Mouse (Mus musculus) liver, embryonic 14.5 days (tissue): ENCODE measurements around the gene Zbtb5. TPM values are rescaled to one million over a fixed set of nuclear protein-coding genes. Genes with fewer than 3 reads are reported as not detected.

Experiments
- ATAC-seq: fragments of 200-750 bp; cut with Nextera tagmentation; 2 replicates; pipeline ENCODE4 v1.8.0; 2017; ENCODE audit warnings: moderate number of reproducible peaks, mild to moderate bottlenecking, moderate library complexity; ENCODE audit not compliant: insufficient read depth
- DNase-seq, 3 experiments: peaks; one replicate each; pipeline ENCODE4 v3.0.0-alpha.2; 2012 to 2013; ENCODE audit warnings: low read depth in 3 of 3, low spot score in 3 of 3
- H3K27ac ChIP-seq: fragments of 300-500 bp; sonication (generic); 2 replicates; pipeline ENCODE4 v1.5.1; 2014; ENCODE audit warnings: moderate library complexity, mild to moderate bottlenecking, control low read depth, inconsistent platforms
- H3K27me3 ChIP-seq: fragments of 300-500 bp; sonication (generic); 2 replicates; pipeline ENCODE4 v1.6.1; 2014; ENCODE audit warnings: mild to moderate bottlenecking, low read length, moderate library complexity; ENCODE audit not compliant: control insufficient read depth, insufficient read depth
- H3K36me3 ChIP-seq: fragments of 300-500 bp; sonication (generic); replicated peaks from 2 replicates; pipeline ENCODE4 v1.6.1; 2014; ENCODE audit warnings: low read depth; ENCODE audit not compliant: control insufficient read depth, insufficient read depth
- H3K4me1 ChIP-seq, 2 experiments: fragments of 200-500 bp in 1 of 2; fragments of 300-500 bp in 1 of 2; sonication (generic) in 1 of 2; replicated peaks; 2 replicates each; pipeline ENCODE4 v1.6.1; 2012 to 2014; ENCODE audit warnings: antibody characterized with exemption in 1 of 2, inconsistent platforms in 1 of 2, low read length in 1 of 2; ENCODE audit not compliant: control insufficient read depth in 2 of 2, insufficient read depth in 2 of 2
- H3K4me2 ChIP-seq: fragments of 300-500 bp; sonication (generic); 2 replicates; pipeline ENCODE4 v1.6.1; 2014; ENCODE audit warnings: low read depth, mild to moderate bottlenecking, control low read depth, moderate library complexity
- H3K4me3 ChIP-seq, 2 experiments: fragments of 200-500 bp in 1 of 2; fragments of 300-500 bp in 1 of 2; sonication (generic) in 1 of 2; 2 replicates each; pipeline ENCODE4 v1.5.1; 2012 to 2014; ENCODE audit warnings: low read depth in 2 of 2, low read length in 2 of 2, mild to moderate bottlenecking in 2 of 2, control low read depth in 1 of 2, inconsistent platforms in 1 of 2, moderate library complexity in 1 of 2; ENCODE audit not compliant: insufficient read depth in 1 of 2
- H3K9ac ChIP-seq: fragments of 300-500 bp; sonication (generic); replicated peaks from 2 replicates; pipeline ENCODE4 v1.6.1; 2014; ENCODE audit warnings: mild to moderate bottlenecking, control low read depth, moderate library complexity
- H3K9me3 ChIP-seq: fragments of 300-500 bp; sonication (generic); 2 replicates; pipeline ENCODE4 v1.6.1; 2016; ENCODE audit warnings: low read length, mixed read lengths; ENCODE audit not compliant: control insufficient read depth
- CTCF ChIP-seq: IDR thresholded peaks from 2 replicates; pipeline ENCODE4 v1.5.1; 2016; ENCODE audit warnings: antibody characterized with exemption, low read depth, control low read depth
- EP300 ChIP-seq: IDR thresholded peaks from 2 replicates; pipeline ENCODE4 v1.6.1; 2016; ENCODE audit warnings: antibody characterized with exemption, low read depth
- WGBS: fragments of 180-500 bp; shearing (Covaris S2); extraction: QIAGEN DNeasy Blood & Tissue Kit; methylation state at CpG from one replicate; pipeline ENCODE4 v1.1.7; 2014; ENCODE audit not compliant: insufficient replicate concordance; 5-methylcytosine and 5-hydroxymethylcytosine counted together
- polyA plus RNA-seq, 2 experiments: library from polyadenylated mRNA; depleted of rRNA in 1 of 2; stranded (reverse) in 1 of 2; unstranded in 1 of 2; fragments of >200 nt; fragmentation: Nextera tagmentation in 1 of 2; extraction: Ambion mirVana in 1 of 2; gene quantifications; 2 replicates each; pipeline versions ENCODE4 v1.2.1 to v1.2.3; 2012 to 2014

The Zbtb5 gene
- polyA plus RNA-seq, 2 experiments, result 3.5 to 4.5 TPM

DNA sequence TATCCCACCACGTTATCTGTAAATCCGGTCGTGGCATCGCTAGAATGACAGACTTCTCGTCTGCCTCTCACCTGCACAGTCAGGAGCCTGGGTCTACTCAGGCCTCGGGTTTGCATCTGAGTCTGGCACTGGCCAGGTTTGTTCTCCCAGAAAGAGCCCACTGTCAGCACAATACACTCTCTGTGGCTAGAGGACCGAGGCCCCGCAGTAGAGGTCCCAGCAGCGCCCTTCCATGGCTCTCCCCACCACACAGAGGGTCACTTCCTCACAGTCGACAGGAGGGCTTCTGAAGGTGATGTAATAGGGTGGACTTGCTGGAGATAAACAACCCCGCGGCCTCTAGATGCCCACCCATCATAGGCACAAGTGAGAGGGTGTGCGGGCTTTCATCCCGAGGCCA is 38.3 kb downstream of the Zbtb5 start:
- 35% methylated on average over 14 of the region's 14 CpGs for WGBS

DNA sequence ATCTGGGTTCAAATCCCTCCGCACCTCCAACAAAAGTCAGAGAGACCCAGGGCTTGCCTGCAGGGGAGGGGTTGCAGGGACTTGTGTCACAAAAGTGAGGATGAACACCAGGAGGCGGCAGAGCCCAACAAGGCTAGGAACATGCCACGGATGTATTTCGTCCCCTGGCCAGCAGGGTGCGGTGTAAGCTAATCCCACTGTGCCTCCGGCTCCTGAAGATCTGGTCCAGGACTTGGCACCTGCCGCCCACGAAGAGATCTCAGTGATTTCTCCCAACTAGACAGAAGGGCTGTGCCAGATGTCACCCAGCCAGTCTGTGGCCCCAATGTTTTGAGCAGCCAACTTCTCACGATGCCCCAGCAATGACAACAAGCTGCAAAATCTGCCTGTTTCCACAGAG is 38.8 kb downstream of the Zbtb5 start:
- ATAC-seq (peak; percentile 73), DNase-seq (peak; percentile 66 to 73 (median 71))
- Histone ChIP-seq H3K4me3 (no peak overlapping the region), H3K9me3 (no peaks in the 10 kb centered on the region; the same call in 1 of the 2 replicates), H3K27ac (no peak overlapping the region), H3K4me2 (peak overlapping the region; percentile 40), H3K36me3 (no peaks in the 10 kb centered on the region), H3K27me3 (no peaks in the 10 kb centered on the region), H3K9ac (no peak overlapping the region), H3K4me1 (peaks cover 0 to 4% of the 10 kb centered on the region in 2 experiments; a peak in 3 of 4 replicates)
- no peak for TF ChIP-seq EP300
- TF ChIP-seq CTCF, result peak; percentile 99
- WGBS, result 9% methylated on average over 9 of the region's 9 CpGs

More for the DNA sequence above, 38.3 kb downstream of the Zbtb5 start:
- H3K4me2 ChIP-seq, result peak overlapping the region; percentile 40
- no peak for ATAC-seq
- TF ChIP-seq CTCF (no peak), EP300 (no peak)
- no peak overlapping the region for H3K9ac ChIP-seq
- no peak for DNase-seq
- H3K27me3 ChIP-seq, result no peaks in the 10 kb centered on the region
- H3K4me3 ChIP-seq, result no peak overlapping the region
- H3K9me3 ChIP-seq, result no peaks in the 10 kb centered on the region; the same call in 1 of the 2 replicates
- H3K27ac ChIP-seq, result no peak overlapping the region
- H3K4me1 ChIP-seq, result peaks cover 0 to 4% of the 10 kb centered on the region in 2 experiments; a peak in 3 of 4 replicates
- H3K36me3 ChIP-seq, result no peaks in the 10 kb centered on the region

DNA sequence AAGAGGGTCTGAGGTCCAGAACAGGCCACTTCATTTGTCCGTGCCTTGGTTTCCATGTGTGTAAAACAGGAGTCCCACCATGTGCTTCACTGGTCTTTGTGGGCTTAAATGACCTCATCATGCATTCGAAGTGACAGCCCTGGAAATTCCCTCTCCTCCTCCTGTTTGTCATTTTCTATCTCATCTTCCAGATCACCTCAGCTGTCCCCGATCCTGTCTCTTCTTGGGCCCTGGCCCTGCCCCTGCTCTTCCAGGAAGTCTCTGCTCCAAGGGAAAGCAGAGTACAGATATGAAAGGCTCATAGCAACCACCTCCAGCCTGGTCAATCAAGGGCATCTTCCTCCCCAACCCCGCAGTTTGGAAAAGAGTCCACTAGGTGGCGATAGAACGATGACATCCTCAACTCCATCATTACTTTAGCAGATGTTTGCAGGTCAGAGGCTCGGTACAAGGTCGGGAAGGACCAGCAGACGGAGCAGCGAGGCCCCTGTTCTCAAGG is 41.6 kb downstream of the Zbtb5 start:
- Histone ChIP-seq H3K36me3 (no peaks in the 10 kb centered on the region), H3K9me3 (no peaks in the 10 kb centered on the region), H3K4me2 (no peak overlapping the region), H3K4me1 (peaks cover 0 to 4% of the 10 kb centered on the region in 2 experiments; a peak in 3 of 4 replicates), H3K27ac (no peak overlapping the region), H3K27me3 (no peaks in the 10 kb centered on the region), H3K4me3 (no peak overlapping the region), H3K9ac (no peak overlapping the region)
- DNase-seq, result peak in 1 of 3 experiments; percentile 52
- 14% methylated on average over 10 of the region's 10 CpGs for WGBS
- TF ChIP-seq EP300 (no peak), CTCF (peak; percentile 93)
- no peak for ATAC-seq

DNA sequence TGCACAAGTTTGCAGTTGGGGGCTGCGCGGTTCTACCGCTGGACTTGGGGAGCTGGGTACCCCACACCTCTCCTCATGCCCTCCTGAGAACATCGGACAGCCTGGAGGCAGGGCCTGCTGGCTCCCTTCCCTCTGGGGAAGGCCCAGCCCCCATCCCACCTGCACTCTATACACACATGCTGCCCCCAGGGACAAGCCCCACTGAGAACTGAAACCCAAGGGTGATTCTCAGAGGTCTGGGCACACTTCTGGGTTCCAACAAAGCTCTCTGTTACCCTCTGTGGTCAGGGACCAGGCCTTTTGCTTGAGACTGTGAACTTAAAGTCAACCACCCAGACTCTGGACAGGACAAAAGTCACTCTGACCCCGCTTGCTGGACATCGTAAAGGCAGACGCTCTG is 42.2 kb downstream of the Zbtb5 start:
- DNase-seq (no peak), ATAC-seq (no peak)
- Histone ChIP-seq H3K27ac (no peak overlapping the region), H3K9ac (no peak overlapping the region), H3K4me2 (no peak overlapping the region), H3K36me3 (no peaks in the 10 kb centered on the region), H3K4me1 (peaks cover 0 to 4% of the 10 kb centered on the region in 2 experiments; a peak in 3 of 4 replicates), H3K27me3 (no peaks in the 10 kb centered on the region), H3K9me3 (no peaks in the 10 kb centered on the region), H3K4me3 (no peak overlapping the region)
- TF ChIP-seq CTCF (no peak), EP300 (no peak)
- 79% methylated on average over 7 of the region's 7 CpGs for WGBS

- ATAC-seq (no peak), DNase-seq (no peak)
- Histone ChIP-seq H3K36me3 (no peaks in the 10 kb centered on the region), H3K9me3 (no peaks in the 10 kb centered on the region), H3K4me2 (no peak overlapping the region), H3K27me3 (no peaks in the 10 kb centered on the region), H3K27ac (no peak overlapping the region), H3K4me3 (no peak overlapping the region), H3K4me1 (no peaks in the 10 kb centered on the region; a peak in 1 of 4 replicates), H3K9ac (no peak overlapping the region)
- 58% methylated on average over 8 of the region's 8 CpGs for WGBS
- TF ChIP-seq CTCF (no peak), EP300 (no peak)
Observed at GRCm38 (mm10) chr4:44967402-44967801, 44.8 kb downstream of the Zbtb5 start.
